ENCODE assay signal across 8 mouse cellular contexts in genomic region chr8:114971378-114971777, GRCm38 (mm10).
A peak's percentile ranks its signal among the peaks of the same experiment; 100 is the strongest.
DNase-seq lines count a peak whose midpoint lies in the region; ATAC-seq lines count a peak whose summit lies in the region.

No protein-coding gene starts in this region.

- DNase-seq in midbrain, embryonic 10.5 days (ENCODE audit: low spot score): peak; percentile 69
- DNase-seq in cerebellum, postnatal 4 days (ENCODE audit: low spot score in 2 of 2): peak; percentile 36 to 74
- peak; percentile 81 for DNase-seq in gastrocnemius, postnatal 14 days
- peak; percentile 5 to 83 for DNase-seq in left cerebral cortex, adult 9 months (ENCODE audit: low spot score in 2 of 2)
- peak; percentile 70 to 72 for DNase-seq in spleen, postnatal 36 days (ENCODE audit: low spot score in 2 of 2)

- H3K27ac ChIP-seq in midbrain, embryonic 10.5 days (replicated peaks): no peak overlapping the region
- no peak overlapping the region for H3K27ac ChIP-seq in midbrain, embryonic 16.5 days (ENCODE audit: low read length)
- H3K27ac ChIP-seq in intestine, embryonic 16.5 days (ENCODE audit: low read length): no peak overlapping the region
- H3K27ac ChIP-seq in midbrain, embryonic 13.5 days: no peak overlapping the region

- intact Hi-C loops in gastrocnemius, postnatal 14 days (cut with DNase I; ENCODE audit: low total_unique reads): loop anchor here (5.0 kb wide), 2 partner anchors 34 to 199 kb away; no protein-coding TSS in a partner anchor

- WGBS in midbrain, embryonic 10.5 days: 54% methylated on average over 8 of the region's 8 CpGs
- 49% methylated on average over 8 of the region's 8 CpGs for WGBS in midbrain, embryonic 16.5 days
- WGBS in intestine, embryonic 16.5 days: 40% methylated on average over 8 of the region's 8 CpGs
- 47% methylated on average over 8 of the region's 8 CpGs for WGBS in midbrain, embryonic 13.5 days

- H3K4me2 ChIP-seq in midbrain, embryonic 16.5 days (ENCODE audit: low read length): no peak overlapping the region
- no peak overlapping the region for H3K4me2 ChIP-seq in intestine, embryonic 16.5 days (ENCODE audit: low read depth, low read length)
- no peak overlapping the region for H3K4me2 ChIP-seq in midbrain, embryonic 13.5 days (replicated peaks)

- no peak overlapping the region for H3K9ac ChIP-seq in midbrain, embryonic 16.5 days (ENCODE audit: low read depth, low read length)
- H3K9ac ChIP-seq in intestine, embryonic 16.5 days (ENCODE audit: low read depth, low read length): no peak overlapping the region
- H3K9ac ChIP-seq in midbrain, embryonic 13.5 days (replicated peaks): no peak overlapping the region

- H3K27me3 ChIP-seq in midbrain, embryonic 10.5 days (ENCODE audit: low read depth, poor library complexity, severe bottlenecking): peaks cover 10% of the 10 kb centered on the region
- no peaks in the 10 kb centered on the region for H3K27me3 ChIP-seq in midbrain, embryonic 16.5 days (ENCODE audit: control insufficient read depth, insufficient read depth, low read depth, low read length)
- no peaks in the 10 kb centered on the region; the same call in 1 of the 2 replicates for H3K27me3 ChIP-seq in intestine, embryonic 16.5 days (replicated peaks; ENCODE audit: control insufficient read depth, insufficient read depth, low read length)
- H3K27me3 ChIP-seq in midbrain, embryonic 13.5 days: no peaks in the 10 kb centered on the region

- H3K9me3 ChIP-seq in midbrain, embryonic 10.5 days (replicated peaks): peaks cover 12% of the 10 kb centered on the region; the same call in 1 of the 2 replicates
- no peaks in the 10 kb centered on the region for H3K9me3 ChIP-seq in midbrain, embryonic 16.5 days (replicated peaks; ENCODE audit: control insufficient read depth, low read length, poor library complexity, severe bottlenecking)
- peaks cover 2% of the 10 kb centered on the region for H3K9me3 ChIP-seq in intestine, embryonic 16.5 days (ENCODE audit: control insufficient read depth, low read length)
- H3K9me3 ChIP-seq in midbrain, embryonic 13.5 days: peaks cover 5% of the 10 kb centered on the region; the same call in 1 of the 2 replicates

- ATAC-seq in midbrain, embryonic 16.5 days: no peak
- ATAC-seq in intestine, embryonic 16.5 days: peak; percentile 52; the same call in 1 of the 2 replicates
- ATAC-seq in midbrain, embryonic 13.5 days: peak; percentile 48; the same call in 1 of the 2 replicates

- H3K36me3 ChIP-seq in midbrain, embryonic 10.5 days: no peaks in the 10 kb centered on the region
- H3K36me3 ChIP-seq in midbrain, embryonic 16.5 days (ENCODE audit: control insufficient read depth, insufficient read depth, low read length): no peaks in the 10 kb centered on the region
- H3K36me3 ChIP-seq in intestine, embryonic 16.5 days (ENCODE audit: control insufficient read depth, insufficient read depth, low read length): no peaks in the 10 kb centered on the region
- no peaks in the 10 kb centered on the region for H3K36me3 ChIP-seq in midbrain, embryonic 13.5 days

- H3K4me1 ChIP-seq in midbrain, embryonic 10.5 days: 0 out of 2 replicates have a peak, but pooled peaks cover 5% of the 10 kb centered on the region
- peaks cover 2% of the 10 kb centered on the region; the same call in 1 of the 2 replicates for H3K4me1 ChIP-seq in midbrain, embryonic 16.5 days (ENCODE audit: control insufficient read depth, insufficient read depth, low read length)
- peaks cover 6% of the 10 kb centered on the region; the same call in 1 of the 2 replicates for H3K4me1 ChIP-seq in intestine, embryonic 16.5 days (ENCODE audit: control insufficient read depth, insufficient read depth, low read length)
- peaks cover 6% of the 10 kb centered on the region for H3K4me1 ChIP-seq in midbrain, embryonic 13.5 days (replicated peaks)

- no peak overlapping the region for H3K4me3 ChIP-seq in midbrain, embryonic 10.5 days
- no peak overlapping the region for H3K4me3 ChIP-seq in midbrain, embryonic 16.5 days (ENCODE audit: low read depth, low read length)
- no peak overlapping the region for H3K4me3 ChIP-seq in intestine, embryonic 16.5 days (ENCODE audit: low read length)
- no peak overlapping the region for H3K4me3 ChIP-seq in midbrain, embryonic 13.5 days (replicated peaks)
